Mouse (Mus musculus) gastrocnemius, postnatal 14 days (tissue): ENCODE results near the gene Ube2e1. TPM values are rescaled to one million over a fixed set of nuclear protein-coding genes. Genes with fewer than 3 reads are reported as not detected.
A peak's percentile ranks its signal among the peaks of the same experiment; 100 is the strongest.
"Not testable (repeated sequence)": the region's sequence is repeated elsewhere in the genome, so short reads cannot be mapped to it uniquely, and the experiment has no call there.

ENCODE experiments used
- DNase-seq: peaks from one replicate; pipeline ENCODE4 v3.0.0; 2021; ENCODE audit warnings: mixed read lengths
- intact Hi-C: fragments of 180-260 bp; cut with DNase I; formaldehyde crosslinking; loops from one replicate; pipeline ENCODE4 v1.15.1; 2025; ENCODE audit warnings: low total_unique reads
- total RNA-seq, 2 experiments: library from RNA; stranded (reverse); gene quantifications; 2 replicates each; pipeline ENCODE4 v1.2.3; 2021

The Ube2e1 gene
- total RNA-seq, 2 experiments from 2014 or later, result 112 to 128 TPM

GRCm38 (mm10) chr14:18270529-18271441 lies 60.9 kb downstream of the Ube2e1 start, which contains the start of the genes Nkiras1 and Rpl15:
Gene Nkiras1, plus strand, starts transcription at chr14:18271136.
Gene Rpl15, minus strand, starts transcription at chr14:18271391.
- peak; percentile 99 for DNase-seq

GRCm38 (mm10) chr14:18269947-18270528 lies 61.6 kb downstream of the Ube2e1 start:
- intact Hi-C loops, DNase-seq: not testable (repeated sequence)

More at GRCm38 (mm10) chr14:18270529-18271441, 60.9 kb downstream of the Ube2e1 start, which contains the start of the genes Nkiras1 and Rpl15:
- intact Hi-C loops, result no loop called here

GRCm38 (mm10) chr14:18263427-18263826 lies 68.2 kb downstream of the Ube2e1 start:
- peak; percentile 13 for DNase-seq
- intact Hi-C loops, result no loop called here

GRCm38 (mm10) chr14:18261203-18261602 lies 70.5 kb downstream of the Ube2e1 start:
- intact Hi-C loops, result no loop called here
- no peak for DNase-seq

- peak; percentile 8 for DNase-seq
- intact Hi-C loops, result no loop called here
Measured at GRCm38 (mm10) chr14:18242638-18243130, 89.0 kb downstream of the Ube2e1 start.

- intact Hi-C loops, result no loop called here
- no peak for DNase-seq
Measured at GRCm38 (mm10) chr14:18241786-18242185, 89.9 kb downstream of the Ube2e1 start.

- intact Hi-C loops, result no loop called here
Measured at GRCm38 (mm10) chr14:18240132-18240531, 91.5 kb downstream of the Ube2e1 start.

GRCm38 (mm10) chr14:18238750-18239731 lies 92.6 kb downstream of the Ube2e1 start, which contains the start of gene Nr1d2:
Gene Nr1d2, minus strand, starts transcription at chr14:18239127.
- DNase-seq, result peak; percentile 99
- intact Hi-C loops, result no loop called here

More at GRCm38 (mm10) chr14:18240132-18240531, 91.5 kb downstream of the Ube2e1 start:
- DNase-seq, result no peak

GRCm38 (mm10) chr14:18238131-18238749 lies 93.4 kb downstream of the Ube2e1 start:
- intact Hi-C loops, result no loop called here
- DNase-seq, result peak; percentile 99

- intact Hi-C loops, result no loop called here
Measured at GRCm38 (mm10) chr14:18237381-18237780, 94.3 kb downstream of the Ube2e1 start.

GRCm38 (mm10) chr14:18236496-18237235 lies 95.0 kb downstream of the Ube2e1 start:
- intact Hi-C loops, DNase-seq: not testable (repeated sequence)

More at GRCm38 (mm10) chr14:18237381-18237780, 94.3 kb downstream of the Ube2e1 start:
- no peak for DNase-seq

GRCm38 (mm10) chr14:18233981-18234960 lies 97.4 kb downstream of the Ube2e1 start:
- intact Hi-C loops, result no loop called here
- peak; percentile 46 for DNase-seq

- DNase-seq, result no peak
- intact Hi-C loops, result no loop called here
Measured at GRCm38 (mm10) chr14:18233076-18233475, 98.6 kb downstream of the Ube2e1 start.
